Mouse (Mus musculus) adrenal gland, adult 2 months (tissue): ENCODE measurements around the gene Pdia5. TPM values are rescaled to one million over a fixed set of nuclear protein-coding genes. Genes with fewer than 3 reads are reported as not detected.

ENCODE experiments used
- DNase-seq: peaks from one replicate; pipeline ENCODE4 v3.0.0; 2021
- polyA plus RNA-seq: library from polyadenylated mRNA; depleted of rRNA; stranded (reverse); fragments of >200 nt; gene quantifications from 2 replicates; pipeline ENCODE4 v1.2.3, GENCODE M21; 2012
- total RNA-seq, 2 experiments: library from RNA; stranded (reverse); gene quantifications; 2 replicates each; pipeline ENCODE4 v1.2.3; 2021

Pdia5 gene
- total and polyA plus RNA-seq, 3 experiments: 5.1 to 20.8 (median 15.6) TPM

- DNase-seq: peak; percentile 60
Observed at GRCm38 (mm10) chr16:35484526-35485233, 6.0 kb downstream of the Pdia5 start.

- DNase-seq: no peak
Observed at GRCm38 (mm10) chr16:35484105-35484504, 6.6 kb downstream of the Pdia5 start.

GRCm38 (mm10) chr16:35479301-35479700 lies 11.4 kb downstream of the Pdia5 start:
- DNase-seq: peak; percentile 28

DNA sequence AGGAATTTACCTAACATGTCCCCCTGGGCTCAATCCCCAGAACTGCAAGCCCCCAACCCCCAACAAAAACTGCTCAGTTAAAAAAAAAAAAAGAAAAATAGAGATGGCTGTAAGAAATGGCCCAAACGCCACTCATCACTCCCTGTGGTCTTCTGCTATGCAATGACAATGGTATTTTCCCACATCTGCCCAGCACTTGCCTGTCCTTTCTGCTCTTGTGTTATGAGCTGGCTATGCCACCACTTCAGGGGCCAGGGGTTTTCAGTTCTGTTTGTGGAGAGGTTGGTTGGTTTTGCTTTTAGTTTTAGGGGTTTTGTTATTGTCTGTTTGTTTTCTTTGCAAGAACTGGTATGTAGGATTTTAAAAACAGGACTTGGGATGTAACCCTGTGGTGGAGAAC lies 13.4 kb downstream of the Pdia5 start:
- DNase-seq: no peak

- DNase-seq: peak; percentile 25
Observed at GRCm38 (mm10) chr16:35472569-35473275, 18.0 kb downstream of the Pdia5 start.

DNA sequence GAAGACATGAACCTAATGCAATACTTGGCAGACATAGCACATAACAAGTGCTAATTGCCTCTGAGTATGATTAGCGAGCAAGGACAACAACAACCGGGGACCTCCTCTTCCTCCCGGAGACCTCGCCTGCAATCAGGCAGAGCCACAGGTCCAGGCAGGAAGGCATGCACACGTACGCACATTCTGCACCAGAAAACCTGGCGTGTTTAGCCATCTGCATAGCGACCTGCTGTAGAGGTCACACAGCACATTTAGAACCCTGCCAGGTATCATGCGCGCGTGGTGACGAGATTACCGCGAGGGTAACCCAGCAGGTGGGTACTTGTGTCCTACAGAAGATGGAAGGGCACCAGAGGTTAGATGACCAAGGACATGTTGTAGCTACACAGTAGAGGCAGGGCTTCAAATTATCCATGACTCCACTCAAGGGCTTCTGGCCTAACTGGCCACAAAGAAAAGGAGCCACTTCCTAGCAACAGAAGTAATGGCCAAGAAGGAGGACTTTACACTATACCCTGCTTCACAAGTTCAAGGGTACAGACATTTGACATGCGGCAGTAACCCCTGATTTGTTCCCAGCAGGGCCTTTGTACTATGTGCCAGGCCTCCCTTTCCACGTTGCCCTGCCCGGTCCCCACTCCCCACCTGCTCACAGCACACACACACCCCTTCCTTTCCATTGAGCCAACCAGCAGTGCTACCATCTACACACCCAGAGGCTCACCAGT lies 18.7 kb downstream of the Pdia5 start:
- no peak for DNase-seq

DNA sequence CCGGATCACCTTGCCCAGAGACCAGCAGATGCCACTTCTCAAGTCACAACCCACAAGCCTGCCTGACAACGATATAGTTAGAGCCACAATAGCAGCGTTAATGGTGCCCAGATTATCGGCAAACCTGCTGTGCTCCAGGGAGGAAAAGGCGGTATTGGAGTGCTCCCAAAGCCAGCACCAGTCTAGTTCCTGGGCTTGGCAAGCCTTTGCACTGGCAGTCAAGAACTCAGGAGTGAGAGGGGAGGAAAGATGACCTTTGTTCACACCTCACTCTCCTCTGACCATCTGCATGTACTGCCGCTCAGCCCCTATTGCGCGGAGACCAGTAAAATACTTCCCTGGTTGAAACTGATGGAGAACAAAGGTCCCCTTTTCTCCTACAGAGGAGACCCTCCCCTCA lies 19.7 kb downstream of the Pdia5 start:
- DNase-seq: no peak

- DNase-seq: no peak
Observed at GRCm38 (mm10) chr16:35470096-35470495, 20.6 kb downstream of the Pdia5 start.

- no peak for DNase-seq
Observed at GRCm38 (mm10) chr16:35469016-35469415, 21.7 kb downstream of the Pdia5 start.

DNA sequence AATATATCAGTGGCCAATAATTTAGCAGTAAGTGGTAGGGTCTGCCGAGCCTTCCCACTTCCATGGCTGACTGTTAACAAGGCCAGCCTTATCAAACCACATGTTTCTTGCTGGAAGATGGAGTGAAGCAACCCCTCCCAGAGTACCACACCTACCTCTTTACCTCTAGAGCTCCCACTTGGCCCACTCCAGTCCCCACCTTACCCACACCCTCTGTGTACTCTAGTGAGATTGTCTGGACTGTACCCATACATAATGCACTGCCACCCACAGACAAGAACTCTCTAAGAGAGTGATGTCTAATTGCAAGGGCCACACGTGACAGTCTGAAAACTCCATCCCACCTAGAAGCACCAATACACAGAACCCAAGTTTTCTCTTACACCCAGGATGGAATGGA lies 23.6 kb downstream of the Pdia5 start:
- DNase-seq: no peak

DNA sequence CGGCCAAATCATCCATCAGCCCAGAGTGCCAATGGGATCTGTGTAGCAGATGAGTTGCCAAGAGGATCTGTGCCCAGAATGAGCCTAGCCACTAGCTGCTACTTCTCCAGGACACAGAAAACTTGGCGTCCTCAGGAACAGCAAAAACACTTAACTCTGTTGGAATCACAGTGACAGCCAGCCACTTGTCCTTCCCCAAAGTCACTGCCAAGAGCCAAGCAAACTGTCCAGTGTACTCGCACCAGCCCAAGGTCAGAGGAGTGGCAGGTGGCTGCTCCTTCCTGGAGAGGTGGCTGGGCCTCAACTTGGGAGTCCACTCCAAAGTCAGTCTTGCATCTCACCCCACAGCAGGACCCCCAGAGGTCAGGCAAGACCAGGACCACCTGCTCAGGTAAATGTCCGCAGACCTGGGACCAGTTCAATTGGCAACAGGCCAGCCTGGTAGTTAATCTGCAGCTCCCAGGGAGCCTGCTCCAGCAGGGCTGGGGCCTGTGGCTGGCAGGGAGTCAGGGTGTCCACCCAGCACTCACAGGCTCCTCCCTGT lies 24.8 kb downstream of the Pdia5 start:
- peak; percentile 42 for DNase-seq

- no peak for DNase-seq
Observed at GRCm38 (mm10) chr16:35464686-35465308, 25.9 kb downstream of the Pdia5 start.

DNA sequence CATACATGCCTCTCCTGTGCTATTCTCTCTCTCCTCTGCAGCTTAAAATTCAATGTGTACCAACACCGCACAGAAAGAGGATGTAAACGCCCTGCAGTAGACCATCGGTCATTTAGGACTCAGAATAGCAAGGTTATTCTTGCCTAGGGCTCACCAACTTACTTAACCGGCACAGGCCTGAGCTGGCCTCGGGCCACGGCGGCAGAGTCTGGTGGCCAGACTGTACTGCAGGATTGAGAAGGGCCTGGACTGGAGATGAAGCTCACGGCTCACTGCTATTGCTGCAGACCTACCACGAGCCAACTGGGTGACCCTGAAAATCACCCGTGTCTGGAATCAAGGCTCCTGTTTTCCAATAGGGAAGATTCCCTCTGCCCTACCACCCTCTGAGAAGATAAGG lies 27.0 kb downstream of the Pdia5 start:
- no peak for DNase-seq

DNA sequence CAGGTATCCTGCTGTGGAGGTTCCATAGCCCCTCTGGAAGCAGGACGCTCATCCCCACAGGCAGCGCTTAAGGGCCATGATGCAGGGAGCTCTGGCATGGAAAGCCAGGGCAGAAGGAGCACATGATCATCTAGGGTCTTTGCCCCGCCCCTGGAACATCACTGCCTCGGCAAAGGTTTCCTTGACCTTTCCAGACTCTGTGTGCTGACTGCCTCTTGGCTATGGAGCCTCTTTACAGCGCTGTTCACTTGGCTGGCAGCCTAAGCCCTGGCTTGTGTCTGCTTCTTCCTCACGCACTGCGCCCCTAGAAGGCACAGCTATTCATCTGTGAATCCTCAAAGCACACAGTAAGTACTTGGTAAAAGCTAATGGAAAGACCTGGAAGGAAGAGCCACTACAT lies 27.7 kb downstream of the Pdia5 start:
- DNase-seq: peak; percentile 53

DNA sequence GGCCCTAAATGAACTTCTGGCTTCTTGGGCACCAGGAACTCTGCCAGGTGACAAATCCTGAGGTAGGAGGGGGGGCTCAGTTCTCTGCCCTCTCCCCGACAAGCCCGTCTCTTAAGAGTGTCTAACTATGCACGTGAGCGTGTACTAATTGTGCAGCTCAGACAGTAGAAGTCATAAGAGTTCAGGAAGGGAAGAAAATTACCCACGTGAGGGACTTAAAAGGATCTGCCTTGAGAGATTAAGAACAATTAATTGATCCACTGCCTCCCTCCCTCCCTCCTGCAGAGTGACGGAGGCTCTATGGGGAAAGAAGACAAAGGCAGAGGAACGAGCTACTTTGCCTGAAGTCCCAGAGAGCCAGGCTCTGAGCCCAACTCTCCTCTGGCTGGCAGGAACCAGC lies 31.1 kb downstream of the Pdia5 start:
- DNase-seq: no peak

DNA sequence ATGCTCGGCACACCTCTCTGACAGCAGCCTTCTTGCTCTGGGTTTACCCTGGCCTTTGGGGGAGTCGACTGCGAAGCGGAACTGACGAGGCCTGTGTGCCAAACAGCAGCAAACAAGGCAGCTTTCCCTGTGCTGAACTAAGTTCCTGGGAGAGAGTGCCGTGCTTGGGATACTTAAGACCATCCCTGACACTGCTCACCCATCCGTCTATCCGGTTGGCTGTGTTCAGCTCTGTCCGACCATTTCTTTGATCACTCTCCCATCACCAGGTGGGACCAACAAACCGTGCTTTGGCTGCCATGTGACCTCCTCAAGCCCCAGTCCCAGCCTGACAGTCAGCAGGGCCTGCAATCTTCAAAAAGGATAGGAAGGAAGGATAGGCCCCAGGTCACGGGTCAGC lies 32.4 kb downstream of the Pdia5 start:
- no peak for DNase-seq

GRCm38 (mm10) chr16:35457488-35457887 lies 33.2 kb downstream of the Pdia5 start:
- DNase-seq: no peak

GRCm38 (mm10) chr16:35457011-35457419 lies 33.7 kb downstream of the Pdia5 start:
- DNase-seq: no peak

DNA sequence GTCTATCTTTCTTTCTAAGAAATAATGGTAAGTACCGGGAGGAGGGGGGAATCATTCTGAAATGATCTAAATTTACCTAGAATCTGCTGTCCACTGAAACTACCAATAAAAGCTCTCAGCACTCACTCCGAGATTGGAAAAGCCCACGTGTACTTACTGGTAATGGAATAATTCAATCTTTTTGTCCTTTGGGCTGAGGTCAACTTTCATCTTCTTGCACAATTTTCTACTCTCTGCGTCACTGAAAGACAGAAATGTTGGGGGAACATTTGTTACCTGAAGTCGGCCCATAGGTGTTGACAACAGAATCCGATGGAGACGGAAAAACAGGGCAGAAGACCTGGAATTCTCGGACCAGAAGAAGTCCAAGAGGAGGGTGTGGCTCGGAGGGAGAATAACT lies 34.4 kb downstream of the Pdia5 start:
- no peak for DNase-seq

GRCm38 (mm10) chr16:35455822-35456221 lies 34.9 kb downstream of the Pdia5 start:
- peak; percentile 30 for DNase-seq

- DNase-seq: no peak
Observed at GRCm38 (mm10) chr16:35450018-35450630, 40.5 kb downstream of the Pdia5 start.

GRCm38 (mm10) chr16:35442026-35442415 lies 48.7 kb downstream of the Pdia5 start:
- no peak for DNase-seq
